Mouse (Mus musculus) erythroblast, embryonic 14.5 days (primary cell): Measurements from ENCODE around the gene Gm4305.
"Not testable (repeated sequence)": the region's sequence is repeated elsewhere in the genome, so short reads cannot be mapped to it uniquely, and the experiment has no call there.

ENCODE experiments used
- GATA1 ChIP-seq: IDR thresholded peaks from 2 replicates; pipeline ENCODE4 v1.6.1; 2012; ENCODE audit warnings: low read length, inconsistent platforms, mixed read lengths
- TAL1 ChIP-seq: IDR thresholded peaks from 3 replicates; pipeline ENCODE4 v1.6.1; 2012; ENCODE audit warnings: low read length, inconsistent platforms, mixed read lengths

GRCm38 (mm10) chr10:100345672-100346071 is 5.2 kb upstream of the Gm4305 start, which contains the start of gene Gm4303:
- not testable (repeated sequence) for TF ChIP-seq GATA1, TAL1
